Mouse (Mus musculus) A20 (cell line): ENCODE results near the gene Tspan9.
A peak's percentile ranks its signal among the peaks of the same experiment; 100 is the strongest.

Source experiments
- DNase-seq: peaks from one replicate; pipeline ENCODE4 v3.0.0-alpha.2; 2011; ENCODE audit warnings: low read depth, low spot score

Tspan9 gene

GRCm38 (mm10) chr6:128133679-128134191 is 9.7 kb downstream of the Tspan9 start:
- no peak for DNase-seq

- no peak for DNase-seq
Measured at GRCm38 (mm10) chr6:128132581-128132980, 10.8 kb downstream of the Tspan9 start.

- no peak for DNase-seq
Measured at GRCm38 (mm10) chr6:128131390-128131789, 12.0 kb downstream of the Tspan9 start.

GRCm38 (mm10) chr6:128130686-128131085 is 12.7 kb downstream of the Tspan9 start:
- DNase-seq = no peak

GRCm38 (mm10) chr6:128129382-128129781 is 14.0 kb downstream of the Tspan9 start:
- DNase-seq = no peak

GRCm38 (mm10) chr6:128127312-128127711 is 16.1 kb downstream of the Tspan9 start:
- DNase-seq = no peak

- DNase-seq = no peak
Measured at GRCm38 (mm10) chr6:128126876-128127275, 16.5 kb downstream of the Tspan9 start.

- DNase-seq = no peak
Measured at GRCm38 (mm10) chr6:128125464-128125863, 17.9 kb downstream of the Tspan9 start.

- no peak for DNase-seq
Measured at GRCm38 (mm10) chr6:128124222-128124971, 19.0 kb downstream of the Tspan9 start.

- no peak for DNase-seq
Measured at GRCm38 (mm10) chr6:128122127-128122526, 21.3 kb downstream of the Tspan9 start.

- DNase-seq = no peak
Measured at GRCm38 (mm10) chr6:128121691-128122090, 21.7 kb downstream of the Tspan9 start.

GRCm38 (mm10) chr6:128120806-128121205 is 22.6 kb downstream of the Tspan9 start:
- no peak for DNase-seq

GRCm38 (mm10) chr6:128118670-128119230 is 24.6 kb downstream of the Tspan9 start:
- DNase-seq = no peak

- DNase-seq = no peak
Measured at GRCm38 (mm10) chr6:128116836-128117542, 26.4 kb downstream of the Tspan9 start.

- DNase-seq = no peak
Measured at GRCm38 (mm10) chr6:128116344-128116743, 27.1 kb downstream of the Tspan9 start.

- no peak for DNase-seq
Measured at GRCm38 (mm10) chr6:128115121-128115520, 28.3 kb downstream of the Tspan9 start.

- DNase-seq = no peak
Measured at GRCm38 (mm10) chr6:128112605-128113004, 30.8 kb downstream of the Tspan9 start.

- no peak for DNase-seq
Measured at GRCm38 (mm10) chr6:128111784-128112183, 31.6 kb downstream of the Tspan9 start.

- DNase-seq = no peak
Measured at GRCm38 (mm10) chr6:128108324-128109035, 34.9 kb downstream of the Tspan9 start.

- peak; percentile 32 for DNase-seq
Measured at GRCm38 (mm10) chr6:128107698-128108097, 35.7 kb downstream of the Tspan9 start.

- DNase-seq = no peak
Measured at GRCm38 (mm10) chr6:128106154-128106553, 37.2 kb downstream of the Tspan9 start.
